Mouse (Mus musculus) kidney, embryonic 14.5 days (tissue): ENCODE results near the gene Mxra8. TPM values are rescaled to one million over a fixed set of nuclear protein-coding genes. Genes with fewer than 3 reads are reported as not detected.

Experiments
- ATAC-seq: fragments of 200-750 bp; cut with Nextera tagmentation; 2 replicates; pipeline ENCODE4 v1.8.0; 2017; ENCODE audit warnings: moderate number of reproducible peaks, mild to moderate bottlenecking, moderate TSS enrichment, moderate library complexity; ENCODE audit not compliant: low FRiP score, low TSS enrichment
- H3K27ac ChIP-seq: fragments of 300-500 bp; sonication (generic); 2 replicates; pipeline ENCODE4 v1.5.1; 2014; ENCODE audit warnings: low read depth, mild to moderate bottlenecking, low read length, moderate library complexity, mixed read lengths
- H3K27me3 ChIP-seq: fragments of 300-500 bp; sonication (generic); 2 replicates; pipeline ENCODE4 v1.6.1; 2014; ENCODE audit warnings: mild to moderate bottlenecking, low read length; ENCODE audit not compliant: control insufficient read depth, insufficient read depth
- H3K36me3 ChIP-seq: fragments of 300-500 bp; sonication (generic); 2 replicates; pipeline ENCODE4 v1.6.1; 2014; ENCODE audit warnings: low read length, mixed read lengths; ENCODE audit not compliant: control insufficient read depth, insufficient read depth
- H3K4me1 ChIP-seq: fragments of 300-500 bp; sonication (generic); 2 replicates; pipeline ENCODE4 v1.6.1; 2014; ENCODE audit warnings: low read length, mixed read lengths; ENCODE audit not compliant: control insufficient read depth, insufficient read depth
- H3K4me2 ChIP-seq: fragments of 300-500 bp; sonication (generic); replicated peaks from 2 replicates; pipeline ENCODE4 v1.6.1; 2014; ENCODE audit warnings: low read depth, mild to moderate bottlenecking, low read length
- H3K4me3 ChIP-seq: fragments of 300-500 bp; sonication (generic); 2 replicates; pipeline ENCODE4 v1.5.1; 2014; ENCODE audit warnings: mild to moderate bottlenecking, low read length
- H3K9ac ChIP-seq: fragments of 300-500 bp; sonication (generic); 2 replicates; pipeline ENCODE4 v1.6.1; 2014; ENCODE audit warnings: low read depth, mild to moderate bottlenecking, low read length, moderate library complexity
- H3K9me3 ChIP-seq: fragments of 300-500 bp; sonication (generic); 2 replicates; pipeline ENCODE4 v1.6.1; 2016; ENCODE audit warnings: low read length; ENCODE audit not compliant: control insufficient read depth
- WGBS: fragments of 180-500 bp; shearing (Covaris S2); extraction: QIAGEN DNeasy Blood & Tissue Kit; methylation state at CpG from one replicate; pipeline ENCODE4 v1.1.7; 2014; 5-methylcytosine and 5-hydroxymethylcytosine counted together
- polyA plus RNA-seq: library from polyadenylated mRNA; unstranded; fragments of >200 nt; fragmentation: Nextera tagmentation; extraction: Ambion mirVana; gene quantifications from 2 replicates; pipeline ENCODE4 v1.2.1, GENCODE M21; 2014

The Mxra8 gene
- polyA plus RNA-seq, 1 experiment from 2014 or later = 75.1 TPM

- H3K4me2 ChIP-seq = peak overlapping the region; percentile 76
- WGBS = 39% methylated on average over 38 of the region's 38 CpGs
- ATAC-seq = peak; percentile 8; the same call in 1 of the 2 replicates
- H3K27me3 ChIP-seq = no peaks in the 10 kb centered on the region
- H3K9me3 ChIP-seq = no peaks in the 10 kb centered on the region
- H3K4me3 ChIP-seq = peak overlapping the region; percentile 48; the same call in 1 of the 2 replicates
- H3K36me3 ChIP-seq = peaks cover 13% of the 10 kb centered on the region
- H3K27ac ChIP-seq = no peak overlapping the region
- no peak overlapping the region; the same call in 1 of the 2 replicates for H3K9ac ChIP-seq
- H3K4me1 ChIP-seq = peaks cover 17% of the 10 kb centered on the region
Measured at GRCm38 (mm10) chr4:155841651-155842270, 2.3 kb downstream of the Mxra8 start.

GRCm38 (mm10) chr4:155843231-155843630 is 3.8 kb downstream of the Mxra8 start:
- Histone ChIP-seq H3K4me2 (no peak overlapping the region), H3K4me3 (no peak overlapping the region), H3K9ac (no peak overlapping the region), H3K27me3 (no peaks in the 10 kb centered on the region), H3K27ac (no peak overlapping the region), H3K36me3 (peaks cover 13% of the 10 kb centered on the region), H3K4me1 (peaks cover 21% of the 10 kb centered on the region), H3K9me3 (no peaks in the 10 kb centered on the region)
- ATAC-seq = no peak
- 95% methylated on average over 5 of the region's 5 CpGs for WGBS

GRCm38 (mm10) chr4:155846871-155847578 is 7.5 kb downstream of the Mxra8 start, which contains the start of gene Dvl1:
Dvl1 (plus strand) TSS chr4:155847402.
- Histone ChIP-seq H3K4me2 (peak within 1 kb of the TSS; percentile 95), H3K27me3 (no peaks in the 10 kb centered on the region), H3K4me1 (peaks cover 13% of the 10 kb centered on the region), H3K9ac (peak within 1 kb of the TSS; percentile 84), H3K4me3 (peak within 1 kb of the TSS; percentile 85), H3K9me3 (no peaks in the 10 kb centered on the region), H3K27ac (no peak within 1 kb of the TSS), H3K36me3 (peaks cover 13% of the 10 kb centered on the region)
- ATAC-seq = peak; percentile 92
- 3% methylated on average over 45 of the region's 65 CpGs for WGBS

- 1% methylated on average over 45 of the region's 69 CpGs for WGBS
- Histone ChIP-seq H3K4me2 (peak overlapping the region; percentile 95), H3K9me3 (no peaks in the 10 kb centered on the region), H3K36me3 (peaks cover 7% of the 10 kb centered on the region), H3K9ac (peak overlapping the region; percentile 84), H3K4me3 (peak overlapping the region; percentile 85), H3K27ac (no peak overlapping the region), H3K4me1 (peaks cover 13% of the 10 kb centered on the region), H3K27me3 (no peaks in the 10 kb centered on the region)
- peak; percentile 20 for ATAC-seq
Measured at GRCm38 (mm10) chr4:155847591-155848352, 8.3 kb downstream of the Mxra8 start.

GRCm38 (mm10) chr4:155848434-155849095 is 9.1 kb downstream of the Mxra8 start:
- peak overlapping the region; percentile 85 for H3K4me3 ChIP-seq
- WGBS = 55% methylated on average over 7 of the region's 7 CpGs
- peak overlapping the region; percentile 95 for H3K4me2 ChIP-seq
- H3K27me3 ChIP-seq = no peaks in the 10 kb centered on the region
- no peaks in the 10 kb centered on the region for H3K9me3 ChIP-seq
- H3K36me3 ChIP-seq = no peaks in the 10 kb centered on the region; the same call in 1 of the 2 replicates
- H3K4me1 ChIP-seq = peaks cover 13% of the 10 kb centered on the region
- H3K27ac ChIP-seq = no peak overlapping the region
- no peak for ATAC-seq
- H3K9ac ChIP-seq = peak overlapping the region; percentile 84

GRCm38 (mm10) chr4:155849391-155849790 is 9.9 kb downstream of the Mxra8 start:
- Histone ChIP-seq H3K9ac (no peak overlapping the region), H3K4me3 (no peak overlapping the region), H3K27ac (no peak overlapping the region), H3K4me1 (peaks cover 13% of the 10 kb centered on the region), H3K9me3 (no peaks in the 10 kb centered on the region), H3K36me3 (peaks cover 2% of the 10 kb centered on the region; the same call in 1 of the 2 replicates), H3K27me3 (no peaks in the 10 kb centered on the region), H3K4me2 (no peak overlapping the region)
- no peak for ATAC-seq
- WGBS = 89% methylated on average over 2 of the region's 2 CpGs

GRCm38 (mm10) chr4:155849792-155850451 is 10.4 kb downstream of the Mxra8 start:
- Histone ChIP-seq H3K4me1 (peaks cover 13% of the 10 kb centered on the region), H3K36me3 (peaks cover 6% of the 10 kb centered on the region; the same call in 1 of the 2 replicates), H3K9ac (no peak overlapping the region), H3K27ac (no peak overlapping the region), H3K4me3 (no peak overlapping the region), H3K9me3 (no peaks in the 10 kb centered on the region), H3K4me2 (no peak overlapping the region), H3K27me3 (no peaks in the 10 kb centered on the region)
- ATAC-seq = no peak
- 89% methylated on average over 3 of the region's 3 CpGs for WGBS

- no peak for ATAC-seq
- no peak overlapping the region for H3K4me3 ChIP-seq
- WGBS = 83% methylated on average over 3 of the region's 3 CpGs
Measured at GRCm38 (mm10) chr4:155851368-155851767, 11.9 kb downstream of the Mxra8 start.

More at GRCm38 (mm10) chr4:155851368-155851767, 11.9 kb downstream of the Mxra8 start:
- peaks cover 13% of the 10 kb centered on the region for H3K4me1 ChIP-seq
- H3K36me3 ChIP-seq = peaks cover 21% of the 10 kb centered on the region
- H3K4me2 ChIP-seq = no peak overlapping the region
- no peak overlapping the region for H3K27ac ChIP-seq
- no peaks in the 10 kb centered on the region for H3K9me3 ChIP-seq
- no peak overlapping the region for H3K9ac ChIP-seq
- H3K27me3 ChIP-seq = no peaks in the 10 kb centered on the region
